16 mouse cellular contexts compared by ENCODE assay signal in the genomic region with DNA sequence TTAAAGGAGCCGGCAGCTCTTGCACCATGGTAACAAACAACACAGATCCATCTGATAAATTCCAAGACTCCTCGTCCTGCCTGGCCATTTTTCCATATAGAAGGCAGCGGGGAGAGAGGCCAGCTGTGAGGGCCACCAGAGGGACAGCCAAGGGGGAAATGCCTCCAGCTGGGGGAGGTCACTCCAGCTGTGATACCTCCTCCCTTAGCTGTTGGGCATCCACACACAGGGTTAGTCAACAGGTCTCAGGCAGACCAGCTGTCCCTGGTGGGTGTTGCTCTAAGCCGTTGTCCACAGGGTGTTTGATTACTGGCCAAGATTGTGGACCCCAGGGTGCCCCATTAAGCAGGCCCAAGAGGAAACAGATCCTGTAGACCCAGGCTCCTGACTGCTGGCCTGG.
DNase-seq lines count a peak whose midpoint lies in the region; ATAC-seq and TF ChIP-seq lines count a peak whose summit lies in the region.
"Had no signal": no experiment of that assay in that cellular context is flagged by ENCODE, and none has a peak within 500 bp of the region (broad histone marks: within the 10 kb centered on the region; RNA-seq: fewer than 3 reads in every experiment).

No protein-coding gene starts in this region.

- no peak overlapping the region for H3K4me3 ChIP-seq in heart, adult 2 months
- no peak overlapping the region for H3K4me3 ChIP-seq in heart, embryonic 10.5 days
- H3K4me3 ChIP-seq in C2C12 (ENCODE audit: insufficient read depth, poor library complexity, severe bottlenecking) = no peak overlapping the region
- no peak overlapping the region for H3K4me3 ChIP-seq in hindbrain, embryonic 12.5 days
- H3K4me3 ChIP-seq: heart, embryonic 13.5 days; megakaryocyte, embryonic 14.5 days; neural tube, embryonic 13.5 days had no signal

- no peak for TF ChIP-seq CTCF in heart, adult 2 months (IDR thresholded peaks at IDR 0.05)
- TF ChIP-seq CTCF in C2C12 (IDR thresholded peaks at IDR 0.05; ENCODE audit: control insufficient read depth, insufficient read depth, insufficient read length) = no peak

- TF ChIP-seq EP300 in heart, adult 2 months (IDR thresholded peaks at IDR 0.05; ENCODE audit: insufficient read depth, low read depth, low read length) = no peak

- no peaks in the 10 kb centered on the region for H3K79me3 ChIP-seq in C2C12 (ENCODE audit: low read depth)

- peaks cover 2% of the 10 kb centered on the region for H3K4me1 ChIP-seq in heart, adult 2 months (ENCODE audit: control insufficient read depth, insufficient read depth, low read length)
- H3K4me1 ChIP-seq in heart, embryonic 10.5 days = 0 out of 2 replicates have a peak, but pooled peaks cover 8% of the 10 kb centered on the region
- H3K4me1 ChIP-seq in hindbrain, embryonic 12.5 days = peaks cover 7% of the 10 kb centered on the region
- H3K4me1 ChIP-seq: megakaryocyte, embryonic 14.5 days; neural tube, embryonic 13.5 days had no signal

- 24% methylated on average over 4 of the region's 4 CpGs for WGBS in heart, adult 2 months
- 15% methylated on average over 4 of the region's 4 CpGs for WGBS in heart, embryonic 10.5 days
- 40% methylated on average over 4 of the region's 4 CpGs for WGBS in hindbrain, embryonic 12.5 days

- H3K9me3 ChIP-seq in heart, embryonic 10.5 days = no peaks in the 10 kb centered on the region
- no peaks in the 10 kb centered on the region for H3K9me3 ChIP-seq in hindbrain, embryonic 12.5 days (replicated peaks)
- H3K9me3 ChIP-seq: heart, embryonic 13.5 days; megakaryocyte, embryonic 14.5 days; neural tube, embryonic 13.5 days had no signal

- peak; percentile 16 to 28 for DNase-seq in heart, adult 2 months
- DNase-seq in heart, embryonic 10.5 days (ENCODE audit: low spot score) = no peak
- DNase-seq in kidney, postnatal 4 days = peak; percentile 64 to 68
- no peak for DNase-seq in kidney, postnatal 14 days
- DNase-seq in lung, postnatal 10 days = peak; percentile 60
- DNase-seq: cerebellum, adult 9-11 months; embryo, embryonic 11 days; gastrocnemius, postnatal 14 days; left cerebral cortex, postnatal 4 days had no signal

- no peaks in the 10 kb centered on the region for H3K27me3 ChIP-seq in heart, adult 2 months (ENCODE audit: control insufficient read depth, insufficient read depth, low read length)
- H3K27me3 ChIP-seq in heart, embryonic 10.5 days (ENCODE audit: insufficient read depth, poor library complexity, severe bottlenecking) = peaks cover 34% of the 10 kb centered on the region
- peaks cover 30% of the 10 kb centered on the region for H3K27me3 ChIP-seq in C2C12 (ENCODE audit: control insufficient read depth, insufficient read depth, insufficient read length)
- no peaks in the 10 kb centered on the region for H3K27me3 ChIP-seq in hindbrain, embryonic 12.5 days

- no peaks in the 10 kb centered on the region for H3K36me3 ChIP-seq in heart, adult 2 months (ENCODE audit: control insufficient read depth, insufficient read depth, low read length)
- H3K36me3 ChIP-seq in heart, embryonic 10.5 days = no peaks in the 10 kb centered on the region
- no peaks in the 10 kb centered on the region for H3K36me3 ChIP-seq in C2C12 (ENCODE audit: control insufficient read depth, insufficient read depth)
- no peaks in the 10 kb centered on the region for H3K36me3 ChIP-seq in hindbrain, embryonic 12.5 days
- H3K36me3 ChIP-seq: heart, embryonic 13.5 days; neural tube, embryonic 13.5 days had no signal

- no peak overlapping the region for H3K27ac ChIP-seq in heart, adult 2 months
- H3K27ac ChIP-seq in heart, embryonic 10.5 days = no peak overlapping the region
- no peak overlapping the region for H3K27ac ChIP-seq in hindbrain, embryonic 12.5 days
- H3K27ac ChIP-seq: heart, embryonic 13.5 days; liver, embryonic 14.5 days; neural tube, embryonic 13.5 days had no signal

- no peak for TF ChIP-seq POLR2A in heart, adult 2 months (IDR thresholded peaks at IDR 0.05; ENCODE audit: insufficient read depth, low read depth, low read length)

- no peaks in the 10 kb centered on the region for H3K79me2 ChIP-seq in heart, adult 2 months (replicated peaks; ENCODE audit: control insufficient read depth, insufficient read depth, low read length)
- no peaks in the 10 kb centered on the region for H3K79me2 ChIP-seq in C2C12 (ENCODE audit: control insufficient read depth, insufficient read depth)

- no peak overlapping the region for H3ac ChIP-seq in C2C12 (ENCODE audit: control insufficient read depth, insufficient read length, low read depth)

- no peak for ATAC-seq in hindbrain, embryonic 12.5 days (ENCODE audit: low FRiP score)
- ATAC-seq in CD4-positive, CD25-positive, alpha-beta regulatory T cell, adult 4 months = no peak

- intact Hi-C loops in heart, adult 2 months (cut with DNase I) = loop anchor here (5.0 kb wide), 1 partner anchor 91 kb away; a partner anchor contains a TSS

- no peak overlapping the region for H3K4me2 ChIP-seq in hindbrain, embryonic 12.5 days (replicated peaks)
- H3K4me2 ChIP-seq: heart, embryonic 13.5 days; neural tube, embryonic 13.5 days had no signal

- no peak overlapping the region for H3K9ac ChIP-seq in heart, adult 2 months (ENCODE audit: low read depth, low read length)
- H3K9ac ChIP-seq in hindbrain, embryonic 12.5 days = no peak overlapping the region
- H3K9ac ChIP-seq: heart, embryonic 13.5 days; liver, embryonic 14.5 days; neural tube, embryonic 13.5 days had no signal

TF ChIP-seq in C2C12, 6 proteins besides CTCF, POLR2A, EP300 and RAD21:
- TF ChIP-seq MYOD1 (IDR thresholded peaks at IDR 0.05; ENCODE audit: control insufficient read depth, insufficient read length, low read depth) (peak; percentile 71), CEBPB (IDR thresholded peaks at IDR 0.05; ENCODE audit: low read depth) (no peak), MYOG (IDR thresholded peaks at IDR 0.05; ENCODE audit: control insufficient read depth, extremely low read depth, insufficient read length) (no peak), FOSL1 (IDR thresholded peaks at IDR 0.05; ENCODE audit: insufficient read depth, low read length, poor library complexity, severe bottlenecking) (no peak)
TF ChIP-seq in C2C12: peak in this region for 1.

Comparison
In these comparisons a context has a peak if more than half of its experiments do, and no peak if none do; other contexts are left out.
1. DNase-seq: peak in heart, adult 2 months (2 of 2), kidney, postnatal 4 days (2 of 2) and lung, postnatal 10 days (single experiment); none in heart, embryonic 10.5 days (single experiment) and kidney, postnatal 14 days (single experiment).